Mouse (Mus musculus) olfactory bulb, adult 2 months (tissue): ENCODE results near the gene Arhgap9.

Source experiments
- CTCF ChIP-seq: fragments of 200-500 bp; IDR thresholded peaks from 2 replicates; pipeline ENCODE4 v1.5.1; 2012; ENCODE audit warnings: low read depth, mild to moderate bottlenecking, low read length, moderate library complexity; ENCODE audit not compliant: insufficient read depth
- POLR2A ChIP-seq: fragments of 200-500 bp; IDR thresholded peaks from 2 replicates; pipeline ENCODE4 v1.6.1; 2012; ENCODE audit warnings: mild to moderate bottlenecking, low read depth, low read length, moderate library complexity; ENCODE audit not compliant: insufficient read depth

DNA sequence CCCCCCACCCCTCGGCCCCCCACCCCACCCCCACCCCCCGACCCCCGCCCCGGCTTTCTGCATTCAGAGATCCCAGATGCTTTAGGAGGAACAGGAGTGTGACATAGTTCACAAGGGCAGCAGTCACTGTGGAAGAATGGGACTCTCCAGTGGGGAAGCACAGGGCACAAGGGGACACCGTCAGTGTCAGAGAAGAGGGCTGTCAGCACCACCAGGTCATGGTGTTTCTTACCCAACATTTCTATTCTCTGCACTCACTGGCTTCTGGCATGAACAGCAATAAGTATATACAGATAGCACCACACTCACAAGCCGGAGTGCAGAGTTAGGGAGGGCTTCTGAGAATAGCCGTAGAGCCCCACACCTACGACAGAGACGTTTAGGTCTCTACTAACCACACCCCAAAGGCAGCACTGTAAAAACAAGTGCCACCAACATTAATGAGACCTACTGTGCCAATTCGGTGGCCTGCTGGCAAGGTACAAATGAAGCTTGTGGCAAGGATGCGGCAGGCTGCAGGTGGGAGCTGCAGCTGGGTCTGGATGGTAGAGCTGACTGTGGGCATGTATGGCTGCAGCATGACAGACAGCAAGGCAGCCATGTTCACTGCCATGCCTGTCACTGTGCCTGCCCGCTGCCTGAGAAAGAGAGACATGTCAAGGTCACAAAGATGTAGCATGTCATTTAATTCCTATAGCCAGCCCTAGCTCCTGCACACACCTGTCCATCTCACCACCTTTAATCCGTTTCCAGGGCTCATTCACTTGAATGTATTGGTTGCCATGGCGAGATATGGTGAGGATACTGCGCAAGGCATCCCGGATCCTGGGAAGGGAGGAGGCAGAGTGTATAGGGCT lies 24.5 kb upstream of the Arhgap9 start:
- TF ChIP-seq POLR2A, result no peak
- no peak for TF ChIP-seq CTCF
